Mouse (Mus musculus): ENCODE results near the gene Tcf12.
A peak's percentile ranks its signal among the peaks of the same experiment; 100 is the strongest.

The Tcf12 gene

GRCm38 (mm10) chr9:72111622-72112550 is at the start of gene Tcf12:
Tcf12 (minus strand) TSS chr9:72111871.
- DNase-seq (ENCODE audit: low read depth): peak; percentile 93

DNA sequence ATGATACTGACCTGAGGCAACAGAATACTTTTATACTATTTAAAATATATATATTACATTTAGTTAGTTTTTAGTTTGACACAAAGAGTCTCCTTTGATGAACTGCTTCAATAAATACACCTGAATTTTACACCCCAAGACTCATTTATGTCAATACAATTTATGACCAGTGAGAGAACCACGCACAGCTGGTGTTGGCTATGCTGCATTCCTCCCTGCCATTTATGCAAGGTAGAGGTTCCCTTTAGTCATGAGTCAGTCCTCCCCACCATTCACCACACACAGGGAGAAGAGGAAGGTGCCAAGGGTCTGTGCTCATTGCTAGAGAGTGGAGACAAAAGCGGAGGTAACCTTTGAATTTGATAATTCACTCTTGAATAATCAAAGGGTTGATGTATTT is 46.7 kb upstream of the Tcf12 start:
- DNase-seq (ENCODE audit: low read depth): no peak

GRCm38 (mm10) chr9:72157091-72157490 is 45.4 kb upstream of the Tcf12 start:
- no peak for DNase-seq (ENCODE audit: low read depth)

DNA sequence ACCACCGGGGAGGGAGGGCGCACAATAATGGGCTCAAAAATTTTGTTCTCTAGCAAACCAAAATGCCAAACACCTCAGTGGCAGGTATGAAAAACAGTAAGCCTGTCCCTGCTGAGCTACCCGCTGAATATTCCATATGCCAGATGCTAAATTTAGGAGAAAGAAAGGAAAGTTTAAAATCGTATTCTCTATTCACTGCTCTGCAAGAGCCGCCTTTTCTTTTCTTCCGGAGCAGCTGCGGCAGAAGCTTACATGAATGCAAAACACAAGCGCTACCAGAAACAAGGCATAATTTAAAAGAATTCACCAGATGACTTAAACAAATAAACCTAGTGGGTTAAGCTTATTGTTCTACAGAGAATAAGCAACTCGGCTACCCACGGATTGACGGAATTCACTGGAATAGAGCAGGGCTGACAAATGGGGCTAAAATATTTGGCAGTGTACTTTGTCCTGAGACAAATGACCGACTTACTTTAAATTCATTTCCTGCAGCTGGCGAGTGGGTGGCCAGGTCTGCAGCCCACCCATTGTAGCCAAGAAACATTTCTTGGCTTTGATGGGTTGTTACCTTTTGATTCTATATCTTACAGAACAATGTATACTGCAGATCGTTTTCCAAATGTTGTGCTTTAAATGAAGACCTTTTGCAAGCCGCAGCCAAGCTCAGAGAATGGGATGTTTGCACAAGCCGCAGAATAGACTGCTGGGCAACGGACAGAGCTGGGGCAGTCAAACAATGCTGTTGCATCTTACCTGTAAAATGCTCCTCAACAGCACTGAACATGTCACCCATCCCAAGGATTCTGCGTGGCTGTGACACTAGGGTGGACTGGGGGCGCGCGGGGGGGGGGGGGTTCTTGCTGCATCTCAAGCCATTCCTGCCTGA is 43.8 kb upstream of the Tcf12 start:
- DNase-seq (ENCODE audit: low read depth): no peak

GRCm38 (mm10) chr9:72144148-72144547 is 32.5 kb upstream of the Tcf12 start:
- no peak for DNase-seq (ENCODE audit: low read depth)

- DNase-seq (ENCODE audit: low read depth): no peak
Measured at GRCm38 (mm10) chr9:72137899-72138298, 26.2 kb upstream of the Tcf12 start.

DNA sequence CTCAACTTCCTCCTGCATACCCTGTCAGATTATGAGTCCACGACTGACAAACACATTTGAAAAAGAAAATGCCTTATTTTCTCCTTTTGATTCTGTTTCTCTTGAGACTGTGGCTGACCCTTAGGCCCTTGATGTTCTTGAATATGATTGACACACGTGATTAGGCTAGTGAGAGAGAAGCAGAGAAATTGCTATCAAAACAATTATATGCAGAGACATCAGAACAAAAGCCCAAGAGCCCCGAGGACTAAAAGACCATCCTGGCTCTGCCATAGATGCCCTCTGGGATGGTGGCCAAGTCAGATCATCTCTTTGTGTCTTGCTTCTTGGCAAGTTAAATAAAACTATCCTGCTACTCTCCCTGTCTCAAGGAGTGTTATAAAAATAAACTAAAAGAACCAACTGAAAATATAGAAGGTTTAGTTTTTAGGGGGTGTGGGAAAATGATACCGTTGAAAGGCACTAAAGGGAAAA is 22.1 kb upstream of the Tcf12 start:
- DNase-seq (ENCODE audit: low read depth): no peak

DNA sequence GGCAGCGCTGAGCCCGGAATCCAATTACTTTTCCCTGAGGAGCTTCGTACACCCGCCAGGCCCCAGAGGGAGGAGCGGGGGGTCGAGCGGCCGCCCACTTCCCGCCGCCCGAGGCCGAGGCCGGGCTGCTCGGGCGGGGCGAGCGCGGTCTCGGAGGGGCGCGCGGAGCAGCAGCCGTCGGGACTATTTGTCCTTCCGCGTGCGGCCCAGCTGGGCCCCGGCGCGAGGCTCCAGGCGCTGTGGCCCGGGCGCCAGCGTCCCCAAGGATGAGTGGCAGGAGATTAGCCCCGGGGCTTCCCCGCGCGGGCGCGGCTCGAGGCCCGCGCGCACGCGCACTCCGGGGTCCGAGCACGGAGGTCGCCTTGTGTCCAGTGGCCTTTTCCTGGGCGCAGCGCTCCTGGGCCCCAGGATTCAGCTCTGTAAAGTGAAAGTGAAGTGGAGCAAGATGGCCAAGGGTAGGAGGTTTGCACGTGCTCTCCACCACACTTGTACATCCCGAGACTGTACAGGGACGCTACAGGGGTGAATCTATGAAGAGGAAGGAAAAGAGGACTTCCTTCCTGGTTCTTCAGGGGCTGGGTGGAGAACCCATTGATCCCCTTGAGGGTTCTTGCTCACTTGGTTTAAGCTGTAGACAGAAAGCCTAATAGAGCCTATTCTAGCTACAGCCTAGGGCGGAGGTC is 21.6 kb upstream of the Tcf12 start:
- peak; percentile 86 for DNase-seq (ENCODE audit: low read depth)

DNA sequence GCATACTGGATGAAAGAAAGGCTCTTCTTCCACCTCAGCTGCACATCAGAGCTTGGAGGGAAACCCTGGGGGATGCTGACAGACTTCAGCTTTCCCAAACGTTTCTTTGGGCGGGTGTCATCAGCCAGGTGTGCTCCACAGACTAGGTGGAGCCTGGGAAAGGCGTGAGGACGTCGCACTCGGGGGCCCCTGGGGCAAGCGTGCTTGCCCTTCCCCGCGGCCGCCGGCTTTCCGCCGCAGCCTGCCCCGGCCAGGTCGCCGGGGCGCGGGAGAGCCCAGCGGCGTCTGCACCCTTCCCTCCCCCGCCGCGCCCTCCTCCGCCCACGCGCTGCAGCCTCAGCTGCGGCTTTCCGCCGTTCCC is 21.0 kb upstream of the Tcf12 start:
- DNase-seq (ENCODE audit: low read depth): no peak

DNA sequence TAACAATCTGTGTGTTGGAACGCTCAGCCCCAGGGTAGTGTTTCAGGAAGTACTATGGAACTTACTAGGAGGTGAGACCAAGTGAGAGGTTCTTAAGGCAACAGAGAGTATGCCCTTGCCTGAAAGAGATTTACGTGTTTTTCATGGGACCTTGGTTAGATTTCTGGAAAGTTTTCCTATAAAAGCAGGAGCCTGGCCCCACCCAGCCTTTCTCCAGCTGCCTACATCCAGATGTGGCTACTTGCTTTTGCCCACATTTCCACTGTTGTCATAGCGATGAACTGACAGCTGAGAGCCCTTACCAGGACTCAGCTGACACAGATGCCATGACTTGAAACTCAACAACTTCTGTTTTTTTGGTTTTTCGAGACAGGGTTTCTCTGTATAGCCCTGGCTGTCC is 18.2 kb upstream of the Tcf12 start:
- DNase-seq (ENCODE audit: low read depth): no peak

DNA sequence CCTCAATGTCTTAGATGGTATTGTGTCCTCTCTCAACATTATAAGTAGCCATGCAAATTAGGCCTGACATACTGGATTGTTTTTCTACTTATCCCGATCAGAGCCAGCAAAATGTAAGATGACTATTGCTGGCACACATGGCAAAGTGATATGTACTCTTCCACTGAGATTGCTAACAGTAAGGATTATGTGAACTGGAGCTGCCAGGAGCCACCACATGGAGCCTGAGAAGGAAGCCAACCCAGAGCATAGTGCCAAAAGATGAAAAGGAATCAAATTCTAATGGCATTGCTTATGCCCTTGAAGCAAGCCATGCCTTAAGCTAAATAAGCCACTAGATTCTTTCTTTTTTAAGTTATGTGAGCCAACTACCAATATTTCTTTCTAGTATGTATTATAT is 13.8 kb upstream of the Tcf12 start:
- DNase-seq (ENCODE audit: low read depth): no peak

DNA sequence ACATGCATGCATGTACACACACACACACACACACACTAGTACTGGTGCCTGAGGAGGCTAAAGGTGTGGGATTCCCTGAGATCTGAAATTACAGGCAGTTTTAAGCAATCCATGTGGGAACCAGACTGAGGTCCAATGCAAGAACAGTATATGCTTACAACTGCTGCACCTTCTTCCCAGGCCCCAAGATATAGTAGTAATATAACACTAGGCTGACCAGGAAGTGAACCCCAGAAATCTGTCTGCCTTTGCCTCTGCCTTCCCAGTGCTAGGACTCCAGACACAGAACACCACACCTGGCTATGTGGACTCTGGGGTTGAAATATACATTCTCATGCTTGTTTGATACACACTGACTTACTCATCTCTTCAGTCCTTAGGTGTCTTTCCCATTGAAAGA is 6.8 kb upstream of the Tcf12 start:
- no peak for DNase-seq (ENCODE audit: low read depth)

- peak; percentile 74 for DNase-seq (ENCODE audit: low read depth)
Measured at GRCm38 (mm10) chr9:72111004-72111621, 558 bp downstream of the Tcf12 start.

DNA sequence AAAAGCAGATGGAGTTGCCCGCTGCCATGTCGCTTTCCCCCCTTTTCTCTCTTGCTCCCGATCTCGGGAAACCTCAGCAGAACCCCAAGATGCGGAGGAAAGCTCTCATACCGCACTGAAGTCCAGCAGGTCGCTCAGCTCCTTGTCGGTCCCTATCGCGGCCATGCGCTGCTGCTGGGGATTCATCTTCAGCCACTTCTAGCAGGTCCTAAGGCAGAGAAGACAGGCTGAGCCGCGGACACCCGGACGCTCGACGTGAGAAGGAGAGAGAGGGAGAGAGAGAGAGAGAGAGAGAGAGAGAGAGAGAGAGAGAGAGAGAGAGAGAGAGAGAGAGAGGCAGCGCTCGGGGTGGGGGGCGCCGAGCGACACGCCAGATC is 1.1 kb downstream of the Tcf12 start:
- no peak for DNase-seq (ENCODE audit: low read depth)

GRCm38 (mm10) chr9:72103471-72103870 is 8.2 kb downstream of the Tcf12 start:
- no peak for DNase-seq (ENCODE audit: low read depth)

DNA sequence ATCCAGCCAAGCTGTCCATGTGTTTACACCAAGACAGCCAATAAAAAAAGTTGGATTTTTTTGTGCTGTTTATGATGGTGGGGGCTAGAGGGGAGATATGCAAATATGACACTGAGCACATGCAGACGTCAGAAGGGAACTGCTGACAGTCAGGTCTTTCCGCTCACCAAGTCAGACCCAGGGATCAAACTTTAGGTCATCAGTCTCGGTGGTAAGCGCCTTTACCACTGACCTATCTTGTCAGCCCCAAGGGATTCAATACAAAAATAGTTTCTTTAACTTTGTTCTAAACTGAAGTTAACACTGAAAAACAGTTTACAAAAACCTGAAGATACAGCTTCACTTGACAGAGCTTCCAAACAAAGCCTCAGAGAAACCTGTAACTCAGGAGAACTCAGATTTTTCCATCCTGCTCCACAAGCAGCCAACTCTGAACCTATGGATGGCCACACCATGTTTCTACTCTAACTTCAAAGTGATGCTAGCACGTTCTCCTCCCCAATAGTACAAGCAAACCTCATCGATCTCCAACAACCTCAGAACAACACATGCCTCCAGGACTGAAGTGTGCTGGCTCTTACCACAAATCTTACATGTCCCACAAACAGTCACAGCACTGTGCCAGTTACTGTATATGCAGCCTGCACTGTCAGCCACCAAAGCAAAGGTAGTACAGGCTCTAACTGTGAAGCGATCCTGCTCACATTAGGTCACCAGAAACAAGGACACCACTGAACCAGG is 11.6 kb downstream of the Tcf12 start:
- DNase-seq (ENCODE audit: low read depth): peak; percentile 52

GRCm38 (mm10) chr9:72098056-72098455 is 13.6 kb downstream of the Tcf12 start:
- DNase-seq (ENCODE audit: low read depth): peak; percentile 70

- peak; percentile 76 for DNase-seq (ENCODE audit: low read depth)
Measured at GRCm38 (mm10) chr9:72097083-72097482, 14.6 kb downstream of the Tcf12 start.

DNA sequence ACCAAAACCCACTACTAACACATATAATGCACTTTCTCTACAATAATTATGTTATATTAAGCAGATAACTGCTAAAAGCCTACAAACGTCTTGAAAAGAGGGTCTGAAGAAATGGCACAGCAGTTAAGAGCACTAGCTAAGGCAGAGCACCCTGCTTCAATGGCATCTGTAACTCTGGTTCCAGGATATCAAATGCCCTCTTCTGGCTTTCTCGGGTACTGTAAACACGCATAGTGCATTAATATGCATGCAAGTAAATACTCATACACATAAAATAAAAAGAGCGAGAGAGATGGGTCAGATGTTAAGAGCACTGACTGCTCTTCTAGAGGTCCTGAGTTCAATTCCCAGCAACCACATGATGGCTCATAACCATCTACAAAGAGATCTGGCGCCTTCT is 17.0 kb downstream of the Tcf12 start:
- DNase-seq (ENCODE audit: low read depth): peak; percentile 62

- DNase-seq (ENCODE audit: low read depth): no peak
Measured at GRCm38 (mm10) chr9:72092191-72092590, 19.5 kb downstream of the Tcf12 start.
